Comparison of ENCODE assay signal across 17 mouse cellular contexts in the genomic region with DNA sequence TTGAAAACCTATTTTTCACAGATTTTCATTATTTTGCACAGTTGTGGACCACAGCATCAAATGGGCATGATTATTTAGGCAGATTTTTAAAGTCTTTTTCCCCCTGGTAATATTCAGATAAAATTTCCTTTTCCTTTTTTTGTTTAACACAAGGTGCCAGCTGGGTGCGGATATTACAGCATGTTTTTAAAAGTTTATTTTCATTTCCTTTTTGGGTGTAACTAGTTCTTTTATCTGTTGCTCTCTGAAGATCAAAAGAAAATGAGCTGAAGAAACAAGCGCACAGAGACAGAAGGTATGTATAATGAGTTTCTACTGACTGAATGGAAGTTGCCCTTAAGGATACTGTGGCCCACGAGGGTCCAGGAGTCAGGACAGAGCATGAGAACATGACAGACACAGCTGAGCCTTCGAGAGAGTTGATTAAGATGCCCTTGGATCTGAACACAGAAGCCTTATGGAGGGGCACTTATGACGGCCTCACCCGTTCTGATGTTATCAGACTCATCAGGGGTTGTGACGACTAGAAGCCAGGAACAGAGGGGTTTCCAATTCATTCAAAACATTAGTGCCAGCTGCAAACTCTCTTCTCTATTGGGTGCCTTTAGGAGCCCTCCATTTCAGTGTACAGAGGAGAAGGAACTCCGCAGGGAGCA. TPM values are rescaled to one million over a fixed set of nuclear protein-coding genes. Genes with fewer than 3 reads are reported as not detected.
DNase-seq lines count a peak whose midpoint lies in the region; ATAC-seq and TF ChIP-seq lines count a peak whose summit lies in the region.
"Had no signal": no experiment of that assay in that cellular context is flagged by ENCODE, and none has a peak within 500 bp of the region (broad histone marks: within the 10 kb centered on the region; RNA-seq: fewer than 3 reads in every experiment).

No protein-coding gene starts in this region.

- H3K79me2 ChIP-seq in heart, adult 2 months (replicated peaks; ENCODE audit: control insufficient read depth, insufficient read depth, low read length): no peaks in the 10 kb centered on the region

- no peak overlapping the region for H3K9ac ChIP-seq in heart, adult 2 months (ENCODE audit: low read depth, low read length)
- H3K9ac ChIP-seq in lung, embryonic 16.5 days (ENCODE audit: low read length): no peak overlapping the region
- H3K9ac ChIP-seq in neural tube, embryonic 15.5 days (replicated peaks): no peak overlapping the region
- H3K9ac ChIP-seq: heart, embryonic 12.5 days had no signal

- no peaks in the 10 kb centered on the region for H3K27me3 ChIP-seq in heart, adult 2 months (ENCODE audit: control insufficient read depth, insufficient read depth, low read length)
- H3K27me3 ChIP-seq in lung, embryonic 16.5 days (ENCODE audit: control insufficient read depth, insufficient read depth, low read depth, low read length): no peaks in the 10 kb centered on the region
- H3K27me3 ChIP-seq in neural tube, embryonic 15.5 days (replicated peaks): no peaks in the 10 kb centered on the region
- H3K27me3 ChIP-seq: heart, embryonic 12.5 days had no signal

- H3K4me2 ChIP-seq in lung, embryonic 16.5 days (ENCODE audit: low read depth, low read length): no peak overlapping the region
- no peak overlapping the region for H3K4me2 ChIP-seq in neural tube, embryonic 15.5 days
- H3K4me2 ChIP-seq: heart, embryonic 12.5 days had no signal

- ATAC-seq in lung, embryonic 16.5 days (ENCODE audit: low read depth): no peak
- no peak for ATAC-seq in neural tube, embryonic 15.5 days (ENCODE audit: low FRiP score)

- H3K36me3 ChIP-seq in heart, adult 2 months (ENCODE audit: control insufficient read depth, insufficient read depth, low read length): no peaks in the 10 kb centered on the region
- no peaks in the 10 kb centered on the region for H3K36me3 ChIP-seq in lung, embryonic 16.5 days (ENCODE audit: control insufficient read depth, insufficient read depth, low read length)
- no peaks in the 10 kb centered on the region for H3K36me3 ChIP-seq in neural tube, embryonic 15.5 days
- H3K36me3 ChIP-seq: heart, embryonic 12.5 days had no signal

- TF ChIP-seq EP300 in heart, adult 2 months (IDR thresholded peaks at IDR 0.05; ENCODE audit: insufficient read depth, low read depth, low read length): no peak

- peak overlapping the region; percentile 3 for H3K27ac ChIP-seq in heart, adult 2 months
- H3K27ac ChIP-seq in lung, embryonic 16.5 days (ENCODE audit: low read length): peak overlapping the region; percentile 40
- peak overlapping the region; percentile 78 for H3K27ac ChIP-seq in cortical plate, adult 2 months (ENCODE audit: insufficient read depth, low read length)
- H3K27ac ChIP-seq in neural tube, embryonic 15.5 days (replicated peaks): 0 out of 2 replicates have a peak overlapping the region, but pooled peaks have one; percentile 35

- intact Hi-C loops in heart, adult 2 months (cut with DNase I): no loop called here
- intact Hi-C loops in heart, postnatal 25 days (cut with DNase I): no loop called here

- H3K4me3 ChIP-seq in heart, adult 2 months: no peak overlapping the region
- no peak overlapping the region for H3K4me3 ChIP-seq in lung, embryonic 16.5 days (ENCODE audit: low read length)
- no peak overlapping the region for H3K4me3 ChIP-seq in cortical plate, adult 2 months (ENCODE audit: insufficient read depth, low read length)
- no peak overlapping the region for H3K4me3 ChIP-seq in neural tube, embryonic 15.5 days (replicated peaks)
- H3K4me3 ChIP-seq: heart, embryonic 12.5 days; megakaryocyte, embryonic 14.5 days had no signal

- H3K4me1 ChIP-seq in heart, adult 2 months (ENCODE audit: control insufficient read depth, insufficient read depth, low read length): peaks cover 1% of the 10 kb centered on the region; the same call in 1 of the 2 replicates
- peaks cover 5% of the 10 kb centered on the region; the same call in 1 of the 2 replicates for H3K4me1 ChIP-seq in lung, embryonic 16.5 days (replicated peaks; ENCODE audit: control insufficient read depth, insufficient read depth, low read length)
- H3K4me1 ChIP-seq in cortical plate, adult 2 months (ENCODE audit: control insufficient read depth, insufficient read depth, low read length): no peaks in the 10 kb centered on the region
- H3K4me1 ChIP-seq in neural tube, embryonic 15.5 days: peaks cover 8% of the 10 kb centered on the region; the same call in 1 of the 2 replicates
- H3K4me1 ChIP-seq: megakaryocyte, embryonic 14.5 days had no signal

- TF ChIP-seq POLR2A in heart, adult 2 months (IDR thresholded peaks at IDR 0.05; ENCODE audit: insufficient read depth, low read depth, low read length): no peak
- TF ChIP-seq POLR2A in cortical plate, adult 2 months (IDR thresholded peaks at IDR 0.05; ENCODE audit: extremely low read depth, insufficient read depth, low read length): no peak

- no peak for TF ChIP-seq CTCF in heart, adult 2 months (IDR thresholded peaks at IDR 0.05)
- no peak for TF ChIP-seq CTCF in cortical plate, adult 2 months (IDR thresholded peaks at IDR 0.05; ENCODE audit: extremely low read depth, insufficient read depth, low read length)

- WGBS in heart, adult 2 months: 66% methylated on average over 8 of the region's 8 CpGs
- whole genome bisulfite sequencing in lung, embryonic 16.5 days: 46% methylated on average over 8 of the region's 8 CpGs
- 58% methylated on average over 8 of the region's 8 CpGs for WGBS in neural tube, embryonic 15.5 days

- no peak for DNase-seq in heart, adult 2 months
- DNase-seq in heart, postnatal 25 days (ENCODE audit: low spot score): no peak
- DNase-seq in lung, postnatal 25 days (ENCODE audit: low spot score): no peak
- DNase-seq in layer of hippocampus, adult 9-11 months: no peak
- DNase-seq in kidney, adult 11 months: no peak
- DNase-seq: adrenal gland, adult 2 months; B cell, adult 2 months; kidney, adult 9 months; retina, postnatal 1 day had no signal

- H3K9me3 ChIP-seq in lung, embryonic 16.5 days (ENCODE audit: control insufficient read depth, low read length): no peaks in the 10 kb centered on the region
- H3K9me3 ChIP-seq in neural tube, embryonic 15.5 days (replicated peaks): no peaks in the 10 kb centered on the region
- H3K9me3 ChIP-seq: heart, embryonic 12.5 days; megakaryocyte, embryonic 14.5 days had no signal

RNA-seq across cellular contexts. Expression of a gene that starts 14.7 kb away (rescaled TPM):
- not detected for total RNA-seq in heart, adult 2 months (2021)
- polyA plus RNA-seq in heart, adult 2 months (2012; rRNA removed): not detected in 2 replicates
- total RNA-seq in heart, postnatal 25 days (2021): not detected
- 5.3 and 5.4 TPM in 2 replicates for polyA plus RNA-seq in lung, embryonic 16.5 days (2015; fragmentation: Nextera tagmentation; extraction: Ambion mirVana)
- polyA plus RNA-seq in cortical plate, adult 2 months (2012; rRNA removed): 1.3 and 1.8 TPM in 2 replicates
- 0.59 and 1.4 TPM in 2 replicates for polyA plus RNA-seq in neural tube, embryonic 15.5 days (2015; fragmentation: Nextera tagmentation; extraction: Ambion mirVana)
- total RNA-seq: adrenal gland, adult 2 months; common myeloid progenitor, adult 5-6 weeks; liver, adult 2 months had no signal
- polyA plus RNA-seq: adrenal gland, adult 2 months; liver, adult 2 months; neural tube, embryonic 11.5 days had no signal

Comparison
In these comparisons a context has a peak if more than half of its experiments do, and no peak if none do; other contexts are left out.
1. H3K27ac ChIP-seq: peak in every context shown above with its lines; median percentile 78 in cortical plate, adult 2 months; 40 in lung, embryonic 16.5 days; 35 in neural tube, embryonic 15.5 days; 3 in heart, adult 2 months.